8 mouse cellular contexts compared by ENCODE assay signal in genomic region chr9:31280366-31281010, GRCm38 (mm10). TPM values are rescaled to one million over a fixed set of nuclear protein-coding genes. Genes with fewer than 3 reads are reported as not detected.
DNase-seq lines count a peak whose midpoint lies in the region; ATAC-seq and TF ChIP-seq lines count a peak whose summit lies in the region.

TSS of gene Prdm10 (plus strand) at chr9:31280538.

- peak within 1 kb of the TSS; percentile 100 for H3K9ac ChIP-seq in forebrain, embryonic 15.5 days (replicated peaks)
- H3K9ac ChIP-seq in lung, embryonic 14.5 days, result peak within 1 kb of the TSS; percentile 98

- DNase-seq in ES-CJ7 (ENCODE audit: low read depth, low spot score), result peak; percentile 92
- peak; percentile 96 for DNase-seq in cerebellum, adult 11 months
- peak; percentile 91 for DNase-seq in heart, postnatal 25 days (ENCODE audit: low spot score)
- peak; percentile 94 to 99 for DNase-seq in layer of hippocampus, adult 18-20 months (ENCODE audit: low spot score in 2 of 2)
- peak; percentile 98 for DNase-seq in lung, embryonic 14.5 days
- peak; percentile 91 for DNase-seq in thymus, adult 2 months

- no peaks in the 10 kb centered on the region for H3K36me3 ChIP-seq in forebrain, embryonic 15.5 days
- H3K36me3 ChIP-seq in lung, embryonic 14.5 days (ENCODE audit: insufficient read depth), result no peaks in the 10 kb centered on the region
- H3K36me3 ChIP-seq in thymus, adult 2 months (ENCODE audit: control insufficient read depth, insufficient read depth, low read length), result no peaks in the 10 kb centered on the region

- H3K4me2 ChIP-seq in forebrain, embryonic 15.5 days (replicated peaks), result peak within 1 kb of the TSS; percentile 81
- peak within 1 kb of the TSS; percentile 81 for H3K4me2 ChIP-seq in lung, embryonic 14.5 days

- intact Hi-C loops in heart, postnatal 25 days (cut with DNase I), result loop anchor here (5.0 kb wide), 1 partner anchor 128 kb away; no protein-coding TSS in a partner anchor

- H3K9me3 ChIP-seq in forebrain, embryonic 15.5 days, result no peaks in the 10 kb centered on the region
- H3K9me3 ChIP-seq in lung, embryonic 14.5 days (ENCODE audit: low read depth, low read length), result no peaks in the 10 kb centered on the region

- WGBS in forebrain, embryonic 15.5 days, result 0% methylated on average over 38 of the region's 45 CpGs
- under 1% methylated on average over 39 of the region's 45 CpGs for WGBS in lung, embryonic 14.5 days
- under 1% methylated on average over 45 of the region's 45 CpGs for WGBS in olfactory bulb, adult 2 months
- WGBS in thymus, adult 2 months, result 1% methylated on average over 45 of the region's 45 CpGs

- peak; percentile 94 for ATAC-seq in forebrain, embryonic 15.5 days (replicated peaks)
- ATAC-seq in lung, embryonic 14.5 days (ENCODE audit: insufficient read depth), result peak; percentile 93

- peak; percentile 55 for TF ChIP-seq POLR2A in olfactory bulb, adult 2 months (IDR thresholded peaks at IDR 0.05; ENCODE audit: insufficient read depth, low read depth, low read length)
- no peak; the same call in none of the 2 replicates for TF ChIP-seq POLR2A in thymus, adult 2 months (IDR thresholded peaks at IDR 0.05; ENCODE audit: control insufficient read depth, extremely low read depth, insufficient read depth, low read length, poor library complexity)

- H3K4me3 ChIP-seq in forebrain, embryonic 15.5 days, result peak within 1 kb of the TSS; percentile 96
- H3K4me3 ChIP-seq in lung, embryonic 14.5 days (ENCODE audit: low read depth, low read length), result peak within 1 kb of the TSS; percentile 75
- H3K4me3 ChIP-seq in olfactory bulb, adult 2 months (ENCODE audit: insufficient read depth, low read depth, low read length), result peak within 1 kb of the TSS; percentile 72
- peak within 1 kb of the TSS; percentile 86 for H3K4me3 ChIP-seq in thymus, adult 2 months (ENCODE audit: control insufficient read depth, insufficient read depth, low read length)

- H3K27ac ChIP-seq in forebrain, embryonic 15.5 days (replicated peaks), result peak within 1 kb of the TSS; percentile 100
- H3K27ac ChIP-seq in lung, embryonic 14.5 days (ENCODE audit: low read depth), result peak within 1 kb of the TSS; percentile 99
- peak within 1 kb of the TSS; percentile 98 for H3K27ac ChIP-seq in olfactory bulb, adult 2 months (ENCODE audit: insufficient read depth, low read depth, low read length)
- H3K27ac ChIP-seq in thymus, adult 2 months (ENCODE audit: control insufficient read depth, insufficient read depth, low read length), result peak within 1 kb of the TSS; percentile 80

- peaks cover 30% of the 10 kb centered on the region for H3K4me1 ChIP-seq in forebrain, embryonic 15.5 days
- H3K4me1 ChIP-seq in lung, embryonic 14.5 days (ENCODE audit: insufficient read depth), result peaks cover 9% of the 10 kb centered on the region; the same call in 1 of the 2 replicates
- peaks cover 3% of the 10 kb centered on the region; the same call in 1 of the 2 replicates for H3K4me1 ChIP-seq in olfactory bulb, adult 2 months (ENCODE audit: control insufficient read depth, insufficient read depth, low read length)
- peaks cover 5% of the 10 kb centered on the region for H3K4me1 ChIP-seq in thymus, adult 2 months (replicated peaks; ENCODE audit: control insufficient read depth, insufficient read depth, low read length)

- no peaks in the 10 kb centered on the region for H3K27me3 ChIP-seq in forebrain, embryonic 15.5 days
- H3K27me3 ChIP-seq in lung, embryonic 14.5 days (ENCODE audit: insufficient read depth, low read length), result no peaks in the 10 kb centered on the region
- no peaks in the 10 kb centered on the region for H3K27me3 ChIP-seq in thymus, adult 2 months (ENCODE audit: control insufficient read depth, insufficient read depth, low read length)

- no peak for TF ChIP-seq CTCF in lung, embryonic 14.5 days (IDR thresholded peaks at IDR 0.05; ENCODE audit: low read depth)
- no peak for TF ChIP-seq CTCF in olfactory bulb, adult 2 months (IDR thresholded peaks at IDR 0.05; ENCODE audit: insufficient read depth, low read depth, low read length)
- TF ChIP-seq CTCF in thymus, adult 2 months (IDR thresholded peaks at IDR 0.05; ENCODE audit: borderline replicate concordance, control insufficient read depth, extremely low read depth, insufficient read depth, low read length, poor library complexity), result no peak; the same call in 1 of the 2 replicates

RNA-seq across cellular contexts. Expression of gene Prdm10, which starts in this region (rescaled TPM):
- 10.2 and 10.4 TPM in 2 replicates for polyA plus RNA-seq in forebrain, embryonic 15.5 days (2015; fragmentation: Nextera tagmentation; extraction: Ambion mirVana)
- 1 to 10 TPM; 5.1 to 5.4 TPM for total RNA-seq in heart, postnatal 25 days (2021)
- total RNA-seq in layer of hippocampus, adult 18-20 months (2021), result 10 to 100 TPM; 19.9 to 23.1 TPM
- polyA plus RNA-seq in lung, embryonic 14.5 days (2014; fragmentation: Nextera tagmentation; extraction: Ambion mirVana), result 5.7 and 6.7 TPM in 2 replicates
- not detected in 2 replicates for polyA plus RNA-seq in olfactory bulb, adult 2 months (2012; ENCODE audit: insufficient read depth, insufficient read length, low replicate concordance, missing spikeins)
- polyA plus RNA-seq in thymus, adult 2 months (2012; rRNA removed), result 21.8 and 27.3 TPM in 2 replicates

Comparison
In these comparisons a context has a peak if more than half of its experiments do, and no peak if none do; other contexts are left out.
1. Peak in every context shown above with its lines: DNase-seq, ATAC-seq, H3K4me3 ChIP-seq and H3K27ac ChIP-seq.